Mouse (Mus musculus): ENCODE results near the gene Pkdrej.
"Not testable (repeated sequence)": the region's sequence is repeated elsewhere in the genome, so short reads cannot be mapped to it uniquely, and the experiment has no call there.

The Pkdrej gene

DNA sequence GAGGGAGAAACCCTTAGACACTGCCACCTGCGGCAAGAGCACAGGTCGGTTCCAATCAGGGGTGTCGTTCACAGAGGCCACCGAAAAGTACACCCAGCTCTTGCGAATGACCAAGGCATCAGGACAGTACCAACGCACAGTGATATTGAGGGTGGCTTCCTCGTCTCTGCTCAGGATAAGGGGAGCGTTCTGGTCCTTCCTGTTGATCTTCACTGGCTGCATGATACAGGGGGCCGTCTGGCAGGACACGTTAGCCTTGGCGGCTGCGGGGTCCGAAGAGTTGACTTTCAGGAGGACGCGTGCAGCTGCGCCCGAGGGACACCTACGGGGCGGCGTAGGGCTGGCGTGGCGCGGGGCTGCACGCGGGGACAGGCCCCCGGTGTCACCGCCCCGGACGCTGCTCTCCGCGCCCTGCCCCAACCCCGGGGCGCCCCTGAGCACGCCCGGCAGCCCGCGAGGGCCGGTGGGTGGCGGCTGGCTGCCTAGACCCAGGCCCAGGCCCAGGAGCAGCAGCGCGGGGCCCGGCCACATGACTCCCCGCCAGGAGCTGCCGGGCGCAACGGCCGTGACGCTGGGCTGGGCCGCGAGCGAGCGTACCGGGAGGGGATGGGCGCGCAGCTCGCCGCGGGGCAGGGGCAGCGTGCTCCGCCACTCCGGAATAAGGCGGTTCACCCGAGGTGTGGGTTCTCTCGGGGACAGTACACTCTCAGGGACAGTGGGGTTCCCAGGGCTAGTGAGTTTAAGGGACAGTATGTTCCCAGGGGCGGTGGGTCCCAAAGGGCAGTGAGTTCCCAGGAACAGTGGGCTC, at the start of gene Pkdrej:
TSS of gene Pkdrej (minus strand) at position 532 of the 808 bp plus-strand sequence.
- peak; percentile 41 for DNase-seq

DNA sequence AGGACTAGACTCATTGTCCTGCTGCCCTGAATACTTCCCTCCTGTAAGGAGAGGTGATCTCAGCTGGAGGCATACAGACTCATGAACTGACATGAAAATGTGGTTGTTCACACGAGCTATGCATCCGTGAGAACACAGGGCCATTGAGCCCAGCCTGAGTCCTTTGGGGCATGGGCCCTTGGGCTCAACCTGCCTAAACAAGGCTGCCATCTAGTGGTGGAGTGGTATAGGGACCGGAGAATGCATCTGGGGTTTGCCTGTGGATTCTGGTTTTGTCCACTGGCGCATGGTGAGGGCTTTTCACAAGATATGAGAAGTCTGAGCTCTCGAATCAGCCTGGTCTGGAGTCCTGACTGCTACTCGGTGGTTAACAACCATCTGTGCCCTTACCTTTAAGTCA, 46.2 kb upstream of the Pkdrej start:
- peak; percentile 71 for DNase-seq

DNA sequence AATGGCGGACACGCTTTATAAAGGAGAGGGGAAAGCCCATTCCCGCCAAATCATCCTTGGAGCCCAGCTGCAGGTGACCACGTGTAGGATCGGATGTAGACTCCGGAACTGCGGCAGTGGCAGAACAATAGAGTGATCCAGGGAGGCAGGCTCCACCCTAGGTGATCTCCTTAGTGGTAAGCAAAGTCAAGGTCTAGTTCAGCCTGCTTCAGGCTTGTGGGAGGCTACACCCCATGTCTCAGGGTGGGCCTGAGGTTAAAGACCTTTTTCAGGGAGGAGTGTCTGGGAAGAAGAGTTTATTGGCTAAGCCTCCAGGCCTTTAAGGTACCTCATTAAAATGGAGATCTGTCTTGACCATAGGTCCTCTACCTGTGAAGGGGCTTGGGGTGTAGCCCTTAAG, 44.4 kb upstream of the Pkdrej start:
- DNase-seq: not testable (repeated sequence)

DNA sequence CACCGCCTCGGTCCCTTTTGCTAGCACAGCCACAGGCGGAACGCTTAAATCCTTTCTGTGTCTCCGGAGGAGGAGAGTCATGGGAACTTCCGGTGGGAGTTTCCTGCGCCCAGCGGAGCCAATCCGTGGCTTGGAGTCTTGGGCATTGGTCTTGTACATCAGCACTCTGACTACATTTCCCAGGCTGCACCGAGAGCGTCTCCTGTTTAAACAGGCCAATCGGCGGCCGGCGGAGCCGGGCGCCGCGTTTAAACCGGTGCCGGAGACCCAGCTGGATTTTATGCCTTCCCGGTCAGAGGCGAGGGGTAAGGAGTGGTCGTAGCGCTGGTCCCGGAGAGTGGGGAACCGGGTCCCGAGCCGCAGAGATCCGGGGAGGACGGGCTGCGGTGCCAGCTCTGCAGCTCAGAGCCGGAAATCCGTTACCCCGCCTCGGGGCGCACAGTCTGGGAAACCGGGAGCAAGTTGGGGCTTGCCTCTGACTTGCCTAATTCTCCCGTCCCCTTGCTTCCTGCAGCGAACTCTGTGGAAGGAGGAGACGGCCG, 38.0 kb upstream of the Pkdrej start, which contains the start of gene Gtse1:
TSS of gene Gtse1 (plus strand) at position 256 of the 542 bp plus-strand sequence.
- DNase-seq: peak; percentile 96

DNA sequence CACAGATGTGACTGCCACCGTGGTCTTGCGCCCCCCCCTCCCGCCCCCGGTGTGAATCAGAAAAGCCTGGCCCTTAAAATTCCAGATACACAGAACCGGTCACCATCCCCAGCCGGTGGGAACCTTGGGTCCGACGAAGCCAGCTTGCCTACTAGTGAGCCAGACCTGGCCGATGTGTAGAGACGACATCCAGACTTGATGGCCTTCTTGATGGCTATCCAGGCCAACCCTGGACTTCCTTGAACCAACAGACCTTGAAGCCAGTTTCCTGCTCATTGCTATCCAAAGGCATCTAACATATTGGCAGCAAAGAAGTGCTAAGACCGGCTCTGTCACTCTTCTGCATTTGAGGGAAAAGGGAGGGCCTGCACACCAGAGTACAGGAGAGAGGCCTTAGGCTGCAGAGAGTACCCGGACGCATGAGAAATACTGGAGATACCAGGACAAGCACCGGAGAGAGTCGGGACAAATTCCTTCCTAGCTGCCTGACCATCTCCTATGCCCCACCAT, 37.5 kb upstream of the Pkdrej start:
- no peak for DNase-seq

DNA sequence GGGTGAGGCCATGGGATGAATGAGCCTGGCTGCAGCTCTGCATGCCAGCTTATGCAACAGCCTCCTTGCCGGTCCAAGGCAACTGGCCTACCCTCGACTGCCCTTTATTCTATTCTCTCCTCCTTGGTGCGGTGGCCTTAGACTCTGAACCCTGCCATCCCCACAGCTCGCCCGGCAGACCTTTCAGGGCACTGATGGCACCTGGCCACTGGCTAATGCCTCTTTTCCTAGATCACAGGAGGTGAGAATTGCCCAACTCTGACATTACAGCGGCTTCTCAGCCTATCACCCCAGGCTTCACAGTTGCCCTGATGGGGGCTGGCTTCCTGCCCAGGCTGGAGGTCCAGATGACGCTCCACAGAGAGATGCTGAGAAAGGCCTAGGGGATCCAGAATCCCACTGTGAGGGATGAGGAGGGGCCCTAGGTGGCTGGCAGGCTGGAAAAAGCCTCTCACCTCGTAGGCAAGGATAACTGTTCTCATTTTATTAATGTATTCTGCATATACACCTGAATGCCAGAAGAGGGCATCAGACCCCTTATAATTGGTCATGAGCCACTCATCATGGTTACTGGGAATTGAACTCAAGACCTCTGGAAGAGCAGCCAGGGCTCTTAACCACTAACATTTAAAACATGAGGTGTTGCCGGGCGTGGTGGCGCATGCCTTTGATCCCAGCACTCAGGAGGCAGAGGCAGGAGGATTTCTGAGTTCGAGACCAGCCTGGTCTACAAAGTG, 30.3 kb upstream of the Pkdrej start:
- no peak for DNase-seq

DNA sequence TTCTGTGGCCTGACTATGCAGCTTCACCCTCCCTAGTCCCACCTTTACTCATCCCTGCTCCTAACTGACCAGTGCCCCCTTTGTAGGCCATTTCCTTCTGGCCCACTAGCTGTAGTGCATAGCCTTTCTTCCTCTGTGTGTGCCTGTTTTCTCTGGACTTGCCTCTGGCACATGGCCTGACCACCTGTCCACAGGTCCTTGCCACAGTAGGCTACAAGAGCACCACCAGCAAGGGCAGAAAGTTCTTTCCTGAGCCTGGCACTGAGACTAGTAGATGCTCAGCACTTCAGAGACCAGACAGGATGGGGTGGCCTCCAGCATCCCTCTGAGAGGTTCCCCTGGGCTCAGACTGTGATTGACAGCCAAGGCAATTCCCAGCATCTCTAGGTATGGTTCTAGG, 23.5 kb upstream of the Pkdrej start:
- DNase-seq: no peak

DNA sequence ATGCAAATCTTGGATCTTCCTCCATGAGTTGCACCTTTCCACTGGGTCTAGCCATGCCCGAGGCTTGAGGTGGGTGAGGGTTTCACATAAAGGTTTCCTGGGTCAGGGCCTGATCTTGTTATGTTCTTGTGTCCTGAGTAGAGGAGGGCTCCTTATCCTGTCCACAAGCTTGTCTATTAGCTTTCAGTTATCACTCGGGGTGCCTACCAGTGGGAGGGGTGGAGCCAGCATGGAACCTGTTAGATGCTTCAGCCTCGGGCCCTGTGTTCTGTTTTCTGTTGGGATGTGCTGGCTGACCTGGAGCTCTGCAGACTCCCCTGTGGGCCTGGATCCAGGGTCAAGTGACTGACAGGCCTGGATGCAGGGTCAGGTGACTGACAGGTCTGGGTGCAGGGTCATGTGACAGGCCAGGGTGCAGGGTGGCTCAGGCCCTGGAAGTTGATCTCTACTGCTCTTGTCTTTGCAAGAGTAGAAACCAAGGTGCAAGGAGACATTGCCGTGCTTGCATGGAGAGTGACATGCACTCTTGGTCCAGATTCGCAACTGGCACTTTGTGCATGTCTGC, 20.3 kb upstream of the Pkdrej start:
- no peak for DNase-seq

DNA sequence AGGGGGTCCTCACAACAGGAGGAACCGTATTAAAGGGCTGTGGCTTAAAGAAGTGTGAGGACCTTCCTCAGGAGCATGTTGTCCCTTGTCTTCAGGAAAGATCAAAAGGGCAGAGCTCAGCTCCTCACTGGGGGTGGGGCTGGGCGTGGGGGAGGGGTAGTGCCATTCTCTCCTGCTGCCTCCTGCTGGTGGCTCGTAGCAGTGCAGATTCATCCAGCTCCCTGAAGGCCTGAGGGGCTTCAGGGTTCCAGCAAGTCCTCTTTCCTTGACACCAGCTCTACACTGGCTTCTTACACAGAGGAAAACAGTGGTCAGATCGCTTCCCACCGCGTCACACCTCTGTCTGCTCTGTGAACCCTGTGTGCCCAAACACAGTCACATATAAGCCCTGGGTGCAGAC, 19.4 kb upstream of the Pkdrej start:
- no peak for DNase-seq

DNA sequence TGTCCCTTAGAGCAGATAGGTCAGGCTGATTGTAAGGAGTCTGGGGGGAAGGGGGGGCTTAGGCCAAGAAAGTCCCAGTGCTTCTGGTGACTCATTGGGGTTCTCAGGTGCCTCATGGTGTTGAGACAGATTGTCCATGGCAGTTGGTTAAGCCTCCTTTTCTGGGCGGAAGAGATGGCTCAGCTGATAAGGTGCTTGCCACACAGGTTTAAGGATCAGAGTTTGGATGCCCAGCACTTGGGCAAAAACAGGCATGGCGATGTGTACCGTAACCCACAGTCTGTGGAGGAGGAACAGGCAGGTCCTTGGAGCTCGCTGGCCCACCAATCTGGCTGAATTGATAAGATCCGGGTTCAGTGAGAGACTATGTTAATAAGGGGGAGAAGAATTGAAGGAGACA, 15.4 kb upstream of the Pkdrej start:
- DNase-seq: no peak

DNA sequence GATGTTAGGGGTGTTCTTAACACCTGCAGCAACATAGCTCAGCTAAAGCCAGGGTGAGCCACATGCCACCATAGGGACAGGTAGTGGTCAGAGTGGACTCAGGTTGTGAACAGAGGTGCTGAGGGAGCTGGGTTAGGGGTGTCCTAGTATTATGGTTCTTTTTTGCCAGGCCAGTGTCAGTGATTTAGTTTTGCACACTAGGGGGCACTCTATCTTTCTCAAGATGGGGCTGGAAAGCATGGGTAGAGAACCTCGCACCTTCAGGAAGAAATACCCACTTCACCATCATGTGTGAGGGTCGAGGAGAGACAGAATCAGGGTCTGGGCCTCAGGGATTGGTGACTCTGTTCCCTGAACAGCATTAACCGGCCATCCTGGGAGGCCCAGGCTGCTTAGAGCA, 13.8 kb upstream of the Pkdrej start:
- DNase-seq: no peak

DNA sequence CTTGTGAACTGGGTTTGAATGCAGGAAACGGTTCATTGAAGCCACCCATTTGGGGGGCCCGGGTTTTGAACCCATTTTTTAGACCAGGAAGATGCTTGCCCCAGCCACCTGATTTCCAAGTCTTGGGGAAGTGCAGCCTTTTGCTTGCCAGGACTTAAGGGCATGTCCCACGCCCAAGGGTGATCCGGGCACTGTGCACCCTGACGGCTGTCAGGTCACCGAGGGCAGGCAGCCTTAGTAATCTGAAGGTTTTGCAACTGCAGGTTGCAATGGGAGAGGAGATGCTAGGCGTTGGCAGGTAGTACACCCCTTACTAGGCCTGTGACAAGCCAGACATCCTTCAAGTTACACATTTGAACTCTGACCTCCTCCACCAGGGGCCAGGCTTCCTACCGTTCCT, 11.1 kb upstream of the Pkdrej start:
- no peak for DNase-seq

DNA sequence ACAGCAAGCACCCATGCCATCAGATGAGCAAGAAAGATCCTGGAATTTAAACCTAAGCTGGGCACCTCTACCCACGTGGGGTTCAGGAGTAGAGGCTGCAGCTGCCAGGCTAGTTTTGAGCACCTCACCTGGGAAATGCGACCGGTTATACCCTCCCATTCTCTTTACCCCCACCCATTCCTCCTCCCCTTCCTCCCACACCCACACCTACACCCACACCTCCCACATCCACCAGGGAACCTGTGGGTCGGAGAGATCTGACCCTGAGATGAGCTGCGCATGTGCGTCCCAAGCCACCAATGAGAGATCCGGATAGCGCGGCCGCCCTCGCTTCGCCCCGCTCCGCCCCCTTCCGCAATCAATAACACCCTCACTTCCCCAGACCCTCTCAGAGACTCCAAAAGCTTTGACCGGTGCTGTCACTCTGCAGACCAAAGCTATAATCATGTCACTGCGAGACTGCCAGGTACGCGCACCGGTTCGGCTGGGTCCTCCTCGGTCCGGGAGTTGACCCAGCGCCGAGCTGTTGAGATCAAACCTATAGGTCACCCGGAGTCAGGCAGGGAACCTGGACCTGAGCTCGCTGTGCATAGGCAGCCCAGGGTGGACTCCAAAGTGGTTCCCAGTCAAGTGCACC, 10.5 kb upstream of the Pkdrej start, which contains the start of gene Ttc38:
TSS of gene Ttc38 (plus strand) at position 353 of the 637 bp plus-strand sequence.
- DNase-seq: peak; percentile 88

DNA sequence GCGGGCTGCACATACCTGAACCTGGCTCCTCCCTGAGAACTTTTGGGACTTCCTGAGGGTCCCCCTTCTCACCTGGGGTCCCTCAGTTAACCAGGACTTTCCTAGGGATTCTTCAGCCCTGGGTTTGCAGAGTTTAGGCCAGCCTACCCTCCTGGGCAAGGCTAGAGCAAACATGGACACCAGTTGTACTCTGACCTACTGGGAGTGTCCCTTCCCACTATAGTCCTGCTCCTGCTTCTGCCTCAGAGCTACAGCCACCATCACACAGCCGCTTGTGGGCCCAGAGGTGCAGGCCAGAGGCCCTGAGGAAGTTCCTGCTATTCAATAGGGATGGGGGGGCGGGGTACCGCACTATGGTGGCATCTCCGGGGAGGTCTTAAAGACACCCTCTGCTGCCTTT, 7.9 kb upstream of the Pkdrej start:
- no peak for DNase-seq

DNA sequence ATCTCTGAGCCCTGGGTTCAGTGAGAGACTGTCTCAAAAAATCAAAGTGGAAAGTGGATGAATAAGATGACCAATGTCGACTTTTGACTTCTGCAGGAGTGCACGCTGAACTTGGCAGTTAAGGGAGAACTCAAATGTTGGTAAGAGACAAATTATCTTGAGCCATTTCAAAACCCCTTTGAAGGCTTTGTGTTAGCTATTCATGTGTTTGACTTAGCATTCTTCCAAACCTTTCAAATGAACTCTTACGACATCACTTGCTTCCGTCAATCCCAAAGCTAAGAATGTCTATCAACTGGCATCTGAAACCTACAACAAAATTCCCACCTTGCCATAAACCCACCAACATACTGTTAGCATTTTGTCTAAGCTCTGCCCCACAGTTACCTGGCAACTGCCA, 6.5 kb upstream of the Pkdrej start:
- no peak for DNase-seq

DNA sequence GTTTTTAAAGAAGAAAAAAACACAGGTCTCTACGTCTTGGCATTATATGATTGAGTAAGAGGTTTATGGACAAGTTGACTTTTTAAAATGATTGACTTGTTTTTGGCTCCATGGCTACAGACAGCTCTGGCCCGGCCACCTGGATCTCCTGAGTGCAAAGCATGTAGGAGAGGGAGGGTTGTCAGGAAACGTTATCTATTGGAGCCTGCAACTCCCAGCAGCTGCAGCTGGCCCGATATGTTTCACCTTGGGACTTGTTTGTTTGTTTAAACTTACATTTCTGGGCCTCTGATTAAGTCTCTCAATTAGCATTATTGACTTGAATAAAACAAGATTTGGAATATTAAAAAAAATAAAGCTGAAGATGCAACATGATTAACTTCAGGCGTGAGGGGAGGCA, 5.1 kb upstream of the Pkdrej start:
- no peak for DNase-seq

DNA sequence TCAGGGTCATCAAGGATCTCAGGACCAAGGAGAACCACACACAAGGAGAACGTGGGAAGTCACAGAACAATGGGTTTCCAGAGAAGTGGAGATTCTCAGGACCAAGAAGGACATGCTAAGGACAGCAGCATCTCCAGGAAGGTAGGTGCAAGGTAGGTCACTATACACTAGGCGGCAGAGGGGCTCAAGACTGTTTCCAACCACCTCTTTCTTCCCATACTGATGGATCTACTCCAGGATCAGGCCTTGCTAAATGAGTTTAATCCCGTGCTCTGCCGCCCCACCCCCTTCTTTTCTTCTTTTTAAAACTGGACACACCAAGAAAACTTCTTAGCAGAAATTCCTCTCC, 451 bp upstream of the Pkdrej start:
- no peak for DNase-seq

DNA sequence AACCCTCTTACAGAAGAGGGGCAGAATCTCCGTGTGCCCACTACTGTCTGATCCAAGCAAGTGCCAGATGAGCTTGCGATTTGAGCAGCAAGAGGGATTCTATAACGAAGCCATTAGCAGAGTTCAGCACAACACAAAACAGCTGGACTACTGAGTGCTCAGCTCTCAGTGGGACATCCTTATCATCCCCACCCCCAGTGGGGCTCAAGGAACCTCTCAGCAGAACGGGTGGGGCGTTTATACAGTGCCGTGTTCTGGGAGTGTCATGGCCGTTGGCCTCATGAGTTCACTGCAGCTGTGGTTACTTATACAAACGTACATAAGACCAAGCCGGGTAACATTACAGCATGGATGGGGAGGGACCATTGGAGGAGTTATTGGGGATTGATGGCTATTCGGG, 8.1 kb downstream of the Pkdrej start:
- DNase-seq: no peak

DNA sequence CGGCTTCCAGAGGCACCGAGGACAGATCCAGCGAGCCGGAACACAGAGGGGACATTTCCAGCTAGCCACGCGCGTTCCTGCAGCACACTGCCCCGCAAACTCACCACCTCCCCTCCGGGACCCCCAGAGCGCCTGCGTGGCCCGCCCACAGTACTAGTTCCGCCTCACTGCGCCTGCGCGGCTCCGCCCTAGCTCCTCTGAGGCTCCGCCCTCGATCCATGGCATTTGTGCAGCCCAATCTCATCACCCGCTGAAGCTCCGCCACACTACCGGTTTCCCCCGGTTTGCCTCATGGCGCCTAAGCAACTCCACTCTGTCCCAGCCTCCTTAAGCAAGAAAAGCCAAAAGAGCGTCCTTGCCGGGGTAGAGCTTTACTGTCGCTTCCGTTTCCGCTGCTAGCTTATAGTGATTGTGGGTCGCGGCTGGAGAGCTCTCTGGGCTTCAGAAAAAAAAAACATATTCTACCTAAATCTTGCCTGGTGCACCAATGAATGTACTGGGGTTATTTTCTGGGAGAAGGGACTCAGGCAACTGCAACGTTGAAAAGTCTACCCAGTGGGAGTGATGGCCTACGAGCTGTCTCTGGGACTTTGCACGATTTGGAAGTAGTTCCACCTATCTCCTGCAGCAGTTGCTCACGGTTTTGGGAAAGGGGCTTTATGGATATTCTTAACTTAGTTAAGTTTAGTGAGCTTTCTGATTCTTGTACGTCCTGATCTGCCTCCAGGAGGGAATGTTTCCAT, 9.8 kb downstream of the Pkdrej start, which contains the start of gene Cdpf1:
TSS of gene Cdpf1 (minus strand) at position 163 of the 743 bp plus-strand sequence.
- peak; percentile 99 for DNase-seq

DNA sequence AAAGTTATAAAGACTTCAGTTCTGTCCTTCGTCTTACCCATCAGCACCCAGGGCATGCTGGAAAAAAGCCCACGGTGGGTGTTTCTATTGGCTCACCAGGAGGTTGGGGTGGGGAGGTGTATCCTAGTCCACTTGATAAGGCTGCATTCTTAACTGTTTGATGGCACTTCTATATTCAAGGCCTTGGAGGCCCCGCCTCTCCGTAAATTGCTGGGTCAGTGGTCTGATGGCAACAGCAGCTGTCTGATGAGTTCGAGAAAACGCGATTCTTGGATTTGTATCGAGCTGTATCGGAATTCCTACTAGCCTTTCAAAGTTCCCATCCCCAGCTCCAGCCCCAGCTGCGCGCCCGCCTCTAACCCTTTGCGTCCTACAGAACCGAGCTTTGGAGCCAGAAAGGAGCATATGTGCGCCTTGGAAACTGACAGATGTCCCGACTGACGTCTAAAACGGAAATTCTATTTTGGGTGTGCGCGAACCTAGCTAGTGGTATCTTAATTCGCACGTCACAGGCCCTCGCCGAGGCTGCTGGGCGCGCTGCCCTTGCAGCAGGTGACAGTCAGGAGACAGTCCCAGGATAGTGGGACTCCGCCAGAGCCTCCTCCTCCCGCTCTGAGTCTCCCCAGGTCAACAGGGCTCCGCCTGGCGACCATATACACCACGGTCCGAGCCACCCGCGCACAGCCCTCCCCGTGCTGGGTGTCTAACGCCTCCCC, 10.6 kb downstream of the Pkdrej start:
- DNase-seq: peak; percentile 83

DNA sequence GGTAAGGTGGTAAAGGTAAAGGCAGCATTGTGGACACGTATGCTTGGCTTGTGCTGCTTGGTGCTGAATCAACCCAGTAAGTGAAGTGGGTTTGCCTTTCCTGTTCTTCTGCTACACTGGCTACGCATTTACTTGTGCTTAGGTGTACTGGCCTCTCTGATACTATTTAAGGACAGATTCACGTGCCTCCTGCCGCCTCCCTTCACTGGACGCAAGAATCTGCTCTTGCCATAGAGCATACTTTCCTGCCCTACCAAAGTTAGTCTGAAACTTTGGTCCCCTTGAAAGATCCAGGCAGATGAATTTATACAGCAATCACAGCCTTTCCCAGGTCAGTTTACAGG, 11.1 kb downstream of the Pkdrej start:
- DNase-seq: no peak

DNA sequence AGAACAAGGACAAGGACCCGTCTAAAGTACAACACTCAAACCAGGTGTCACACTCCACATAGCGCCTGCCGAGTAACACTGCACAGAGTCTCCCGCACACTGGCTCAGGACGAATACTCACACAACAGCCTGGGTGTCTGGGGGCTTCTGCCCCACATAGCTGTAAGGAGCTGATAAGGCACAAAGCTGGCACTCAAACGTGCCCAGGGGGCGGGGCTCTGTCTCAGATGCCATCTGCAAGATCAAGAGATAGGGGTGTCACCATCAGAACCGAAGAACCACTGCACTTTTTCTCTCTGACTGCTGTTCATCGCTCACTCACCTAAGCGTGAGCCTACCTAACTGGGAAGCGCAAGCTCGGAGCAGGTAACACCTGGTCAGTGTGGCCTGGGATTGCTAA, 12.4 kb downstream of the Pkdrej start:
- DNase-seq: no peak
